Mouse (Mus musculus) cerebellum, adult 2 months (tissue): Measurements from ENCODE around the gene Ankrd60.

Experiments
- CTCF ChIP-seq: fragments of 200-500 bp; IDR thresholded peaks from 2 replicates; pipeline ENCODE4 v1.5.1; 2011; ENCODE audit warnings: low read depth, mild to moderate bottlenecking, control low read depth, low read length, moderate library complexity, borderline replicate concordance; ENCODE audit not compliant: insufficient read depth
- POLR2A ChIP-seq: fragments of 200-500 bp; IDR thresholded peaks from 2 replicates; pipeline ENCODE4 v1.6.1; 2011; ENCODE audit warnings: low read length, control low read depth, borderline replicate concordance; ENCODE audit not compliant: insufficient read depth

- TF ChIP-seq POLR2A (no peak), CTCF (no peak)
Observed at GRCm38 (mm10) chr2:173539781-173540180, 38.4 kb downstream of the Ankrd60 start.
